Comparison of ENCODE assay signal across 8 mouse cellular contexts in genomic region chr5:115397839-115398780, GRCm38 (mm10). TPM values are rescaled to one million over a fixed set of nuclear protein-coding genes. Genes with fewer than 3 reads are reported as not detected.
A peak's percentile ranks its signal among the peaks of the same experiment; 100 is the strongest.
DNase-seq lines count a peak whose midpoint lies in the region; ATAC-seq and TF ChIP-seq lines count a peak whose summit lies in the region.

No protein-coding gene starts in this region.

- WGBS in embryonic facial prominence, embryonic 11.5 days: 2% methylated on average over 47 of the region's 48 CpGs
- WGBS in intestine, postnatal 0 days: 6% methylated on average over 48 of the region's 48 CpGs
- 5% methylated on average over 48 of the region's 48 CpGs for WGBS in liver, embryonic 15.5 days (ENCODE audit: insufficient replicate concordance)

- no peaks in the 10 kb centered on the region for H3K9me3 ChIP-seq in embryonic facial prominence, embryonic 11.5 days (replicated peaks; ENCODE audit: control insufficient read depth, low read length)
- no peaks in the 10 kb centered on the region for H3K9me3 ChIP-seq in intestine, postnatal 0 days (ENCODE audit: control insufficient read depth)
- no peaks in the 10 kb centered on the region for H3K9me3 ChIP-seq in liver, embryonic 15.5 days (replicated peaks)

- H3K36me3 ChIP-seq in embryonic facial prominence, embryonic 11.5 days (replicated peaks; ENCODE audit: control insufficient read depth, insufficient read depth, low read depth, low read length): no peaks in the 10 kb centered on the region
- no peaks in the 10 kb centered on the region for H3K36me3 ChIP-seq in intestine, postnatal 0 days (ENCODE audit: control insufficient read depth, insufficient read depth)
- H3K36me3 ChIP-seq in liver, embryonic 15.5 days (replicated peaks): no peaks in the 10 kb centered on the region

- no peak for ATAC-seq in cerebellum, adult (ENCODE audit: insufficient number of reproducible peaks, low FRiP score, low TSS enrichment)
- ATAC-seq in embryonic facial prominence, embryonic 11.5 days (replicated peaks; ENCODE audit: insufficient number of reproducible peaks, low FRiP score, low TSS enrichment, low read depth): peak; percentile 63
- ATAC-seq in intestine, postnatal 0 days: no peak
- no peak for ATAC-seq in liver, embryonic 15.5 days (ENCODE audit: insufficient read depth)

- H3K27ac ChIP-seq in embryonic facial prominence, embryonic 11.5 days (replicated peaks; ENCODE audit: low read depth, low read length): 0 out of 2 replicates have a peak overlapping the region, but pooled peaks have one; percentile 47
- H3K27ac ChIP-seq in intestine, postnatal 0 days (ENCODE audit: low read depth, low read length): no peak overlapping the region
- H3K27ac ChIP-seq in liver, embryonic 15.5 days (replicated peaks): no peak overlapping the region

- peak; percentile 16 for DNase-seq in cerebellum, adult 11 months
- DNase-seq in Muller cell, postnatal 12 days (ENCODE audit: inconsistent ontology term): peak; percentile 94
- DNase-seq in embryonic facial prominence, embryonic 11.5 days (ENCODE audit: low spot score): peak; percentile 74
- DNase-seq in right cerebral cortex, postnatal 4 days: peak; percentile 70
- DNase-seq in thymus, adult 18-20 months: no peak

- H3K27me3 ChIP-seq in embryonic facial prominence, embryonic 11.5 days (ENCODE audit: control insufficient read depth, insufficient read depth, low read length): no peaks in the 10 kb centered on the region
- no peaks in the 10 kb centered on the region for H3K27me3 ChIP-seq in intestine, postnatal 0 days (replicated peaks; ENCODE audit: control insufficient read depth, insufficient read depth, low read length)
- peaks cover 82% of the 10 kb centered on the region for H3K27me3 ChIP-seq in liver, embryonic 15.5 days

- H3K4me3 ChIP-seq in embryonic facial prominence, embryonic 11.5 days (ENCODE audit: low read depth, low read length): peak overlapping the region; percentile 23
- H3K4me3 ChIP-seq in intestine, postnatal 0 days (ENCODE audit: low read depth, low read length): peak overlapping the region; percentile 15
- H3K4me3 ChIP-seq in liver, embryonic 15.5 days (replicated peaks): peak overlapping the region; percentile 20

- peak overlapping the region; percentile 53 for H3K4me2 ChIP-seq in embryonic facial prominence, embryonic 11.5 days (ENCODE audit: low read depth, low read length)
- peak overlapping the region; percentile 60 for H3K4me2 ChIP-seq in intestine, postnatal 0 days (replicated peaks; ENCODE audit: low read depth)
- H3K4me2 ChIP-seq in liver, embryonic 15.5 days: peak overlapping the region; percentile 54

- H3K9ac ChIP-seq in embryonic facial prominence, embryonic 11.5 days (replicated peaks; ENCODE audit: low read length): peak overlapping the region; percentile 78
- peak overlapping the region; percentile 23 for H3K9ac ChIP-seq in intestine, postnatal 0 days (ENCODE audit: low read depth, low read length)
- no peak overlapping the region for H3K9ac ChIP-seq in liver, embryonic 15.5 days

- H3K4me1 ChIP-seq in embryonic facial prominence, embryonic 11.5 days (ENCODE audit: control insufficient read depth, insufficient read depth, low read length): peaks cover 3% of the 10 kb centered on the region; the same call in 1 of the 2 replicates
- H3K4me1 ChIP-seq in intestine, postnatal 0 days (replicated peaks; ENCODE audit: control insufficient read depth, insufficient read depth, low read length): no peaks in the 10 kb centered on the region
- H3K4me1 ChIP-seq in liver, embryonic 15.5 days (replicated peaks): 0 out of 2 replicates have a peak, but pooled peaks cover 4% of the 10 kb centered on the region

- TF ChIP-seq CTCF in intestine, postnatal 0 days (IDR thresholded peaks at IDR 0.05; ENCODE audit: low read depth): no peak

RNA-seq across cellular contexts. Expression of gene Msi1, which starts 31.3 kb away (rescaled TPM):
- 52.4 and 53.9 TPM in 2 replicates for polyA plus RNA-seq in embryonic facial prominence, embryonic 11.5 days (2014; fragmentation: Nextera tagmentation; extraction: Ambion mirVana)
- 4.1 and 4.3 TPM in 2 replicates for polyA plus RNA-seq in intestine, postnatal 0 days (2015; fragmentation: Nextera tagmentation; extraction: Ambion mirVana)
- 0.36 and 0.44 TPM in 2 replicates for polyA plus RNA-seq in liver, embryonic 15.5 days (2015; fragmentation: Nextera tagmentation; extraction: Ambion mirVana)

RNA-seq across cellular contexts. Expression of gene Cox6a1, which starts 49.3 kb away (rescaled TPM):
- 569 and 629 TPM in 2 replicates for polyA plus RNA-seq in embryonic facial prominence, embryonic 11.5 days (2014; fragmentation: Nextera tagmentation; extraction: Ambion mirVana)
- 2,037 and 2,087 TPM in 2 replicates for polyA plus RNA-seq in intestine, postnatal 0 days (2015; fragmentation: Nextera tagmentation; extraction: Ambion mirVana)
- polyA plus RNA-seq in liver, embryonic 15.5 days (2015; fragmentation: Nextera tagmentation; extraction: Ambion mirVana): 700 and 702 TPM in 2 replicates

RNA-seq across cellular contexts. Expression of gene Triap1, which starts 57.1 kb away (rescaled TPM):
- polyA plus RNA-seq in embryonic facial prominence, embryonic 11.5 days (2014; fragmentation: Nextera tagmentation; extraction: Ambion mirVana): 66.7 and 68.9 TPM in 2 replicates
- polyA plus RNA-seq in intestine, postnatal 0 days (2015; fragmentation: Nextera tagmentation; extraction: Ambion mirVana): 49.8 and 51.9 TPM in 2 replicates
- polyA plus RNA-seq in liver, embryonic 15.5 days (2015; fragmentation: Nextera tagmentation; extraction: Ambion mirVana): 26.6 and 29.6 TPM in 2 replicates

RNA-seq across cellular contexts. Expression of gene Gatc, which starts 57.1 kb away (rescaled TPM):
- 37.0 and 38.8 TPM in 2 replicates for polyA plus RNA-seq in embryonic facial prominence, embryonic 11.5 days (2014; fragmentation: Nextera tagmentation; extraction: Ambion mirVana)
- polyA plus RNA-seq in intestine, postnatal 0 days (2015; fragmentation: Nextera tagmentation; extraction: Ambion mirVana): 12.9 and 15.2 TPM in 2 replicates
- 11.6 and 13.4 TPM in 2 replicates for polyA plus RNA-seq in liver, embryonic 15.5 days (2015; fragmentation: Nextera tagmentation; extraction: Ambion mirVana)

Comparison
In these comparisons a context has a peak if more than half of its experiments do, and no peak if none do; other contexts are left out.
1. DNase-seq: peak in cerebellum, adult 11 months (single experiment), Muller cell, postnatal 12 days (single experiment), embryonic facial prominence, embryonic 11.5 days (single experiment) and right cerebral cortex, postnatal 4 days (single experiment); none in thymus, adult 18-20 months (0 of 2).
2. RNA of gene Msi1, which starts 31.3 kb away (polyA plus RNA-seq): 52.4 to 53.9 TPM in embryonic facial prominence, embryonic 11.5 days; 4.1 to 4.3 TPM in intestine, postnatal 0 days and 0.36 to 0.44 TPM in liver, embryonic 15.5 days; every median in the first group is over 10 times any median in the second.
3. Peak in every context shown above with its lines, with median percentiles within 50 percentile points of each other: H3K4me2 ChIP-seq and H3K4me3 ChIP-seq.